Mouse (Mus musculus) frontal cortex, postnatal 36 days (tissue): ENCODE measurements around the gene Znrd1.
"Not testable (repeated sequence)": the region's sequence is repeated elsewhere in the genome, so short reads cannot be mapped to it uniquely, and the experiment has no call there.

Experiments
- DNase-seq, 2 experiments: peaks; one replicate each; pipeline ENCODE4 v3.0.0; 2022; ENCODE audit warnings: low spot score in 2 of 2

Znrd1 gene

GRCm38 (mm10) chr17:36957999-36958743 lies at the start of gene Znrd1, which contains the start of gene Znrd1as:
Gene Znrd1 (minus strand): TSS chr17:36958559.
Gene Znrd1as (plus strand): TSS chr17:36958592.
- DNase-seq = peak; percentile 94 to 98

- no peak for DNase-seq
These were observed 45.0 kb upstream of the Znrd1 start for GRCm38 (mm10) chr17:37003366-37003765.

- DNase-seq = peak in 1 of 2 experiments; percentile 35
These were observed 44.3 kb upstream of the Znrd1 start for GRCm38 (mm10) chr17:37002364-37003330.

GRCm38 (mm10) chr17:37000863-37001262 lies 42.5 kb upstream of the Znrd1 start, which contains the start of gene Zfp57:
Gene Zfp57 (plus strand): TSS chr17:37001163.
- DNase-seq = no peak

GRCm38 (mm10) chr17:36998477-36998876 lies 40.1 kb upstream of the Znrd1 start:
- DNase-seq = no peak

- peak; percentile 73 to 84 for DNase-seq
These were observed 38.8 kb upstream of the Znrd1 start for GRCm38 (mm10) chr17:36997033-36997735.

- no peak for DNase-seq
These were observed 37.1 kb upstream of the Znrd1 start for GRCm38 (mm10) chr17:36995448-36995847.

- DNase-seq = no peak
These were observed 36.2 kb upstream of the Znrd1 start for GRCm38 (mm10) chr17:36994528-36994927.

- no peak for DNase-seq
These were observed 35.5 kb upstream of the Znrd1 start for GRCm38 (mm10) chr17:36993770-36994325.

- DNase-seq = peak; percentile 11 to 26
These were observed 34.2 kb upstream of the Znrd1 start for GRCm38 (mm10) chr17:36992336-36993104.

- DNase-seq = not testable (repeated sequence)
These were observed 32.3 kb upstream of the Znrd1 start for GRCm38 (mm10) chr17:36990630-36991029.

- no peak for DNase-seq
These were observed 31.1 kb upstream of the Znrd1 start, which contains the start of gene H2-M5 for GRCm38 (mm10) chr17:36989437-36989836. Gene H2-M5 (minus strand): TSS chr17:36989537.

GRCm38 (mm10) chr17:36988475-36988874 lies 30.1 kb upstream of the Znrd1 start:
- DNase-seq = no peak

- no peak for DNase-seq
These were observed 24.1 kb upstream of the Znrd1 start for GRCm38 (mm10) chr17:36982253-36983155.

- no peak for DNase-seq
These were observed 23.5 kb upstream of the Znrd1 start for GRCm38 (mm10) chr17:36981845-36982244.

GRCm38 (mm10) chr17:36981221-36981813 lies 23.0 kb upstream of the Znrd1 start, which contains the start of gene 2410137M14Rik:
Gene 2410137M14Rik (minus strand): TSS chr17:36981237.
- peak; percentile 57 to 74 for DNase-seq

GRCm38 (mm10) chr17:36973271-36973787 lies 15.0 kb upstream of the Znrd1 start:
- no peak for DNase-seq

GRCm38 (mm10) chr17:36972791-36973190 lies 14.4 kb upstream of the Znrd1 start:
- DNase-seq = no peak
